Mouse (Mus musculus) liver, adult 2 months (tissue): ENCODE data around the gene Mfsd10. TPM values are rescaled to one million over a fixed set of nuclear protein-coding genes. Genes with fewer than 3 reads are reported as not detected.
"Not testable (repeated sequence)": the region's sequence is repeated elsewhere in the genome, so short reads cannot be mapped to it uniquely, and the experiment has no call there.

ENCODE experiments used
- DNase-seq: peaks from one replicate; pipeline ENCODE4 v3.0.0-alpha.2; 2011; ENCODE audit warnings: low read depth, low spot score; ENCODE audit errors: extremely low read depth
- H3K27ac ChIP-seq: fragments of 200-500 bp; replicated peaks from 2 replicates; pipeline ENCODE4 v1.5.1; 2012; ENCODE audit warnings: low read depth, mild to moderate bottlenecking, control low read depth, inconsistent platforms, low read length; ENCODE audit not compliant: insufficient read depth
- H3K27me3 ChIP-seq: fragments of 200-500 bp; 2 replicates; pipeline ENCODE4 v1.6.1; 2012; ENCODE audit warnings: mild to moderate bottlenecking, moderate library complexity, low read length, inconsistent platforms; ENCODE audit not compliant: control insufficient read depth, insufficient read depth
- H3K36me3 ChIP-seq: fragments of 200-500 bp; 2 replicates; pipeline ENCODE4 v1.6.1; 2012; ENCODE audit warnings: low read length, inconsistent platforms; ENCODE audit not compliant: control insufficient read depth, insufficient read depth
- H3K4me1 ChIP-seq: fragments of 200-500 bp; 2 replicates; pipeline ENCODE4 v1.6.1; 2011; ENCODE audit warnings: low read length; ENCODE audit not compliant: control insufficient read depth, insufficient read depth
- H3K4me3 ChIP-seq: fragments of 200-500 bp; 2 replicates; pipeline ENCODE4 v1.5.1; 2011; ENCODE audit warnings: low read depth, mild to moderate bottlenecking, control low read depth, low read length, moderate library complexity; ENCODE audit not compliant: insufficient read depth
- H3K79me2 ChIP-seq: fragments of 200-500 bp; 2 replicates; pipeline ENCODE4 v1.6.1; 2012; ENCODE audit warnings: inconsistent platforms, mild to moderate bottlenecking, low read length, moderate library complexity; ENCODE audit not compliant: control insufficient read depth, insufficient read depth
- H3K9ac ChIP-seq: fragments of 200-500 bp; 2 replicates; pipeline ENCODE4 v1.6.1; 2012; ENCODE audit warnings: low read depth, mild to moderate bottlenecking, control low read depth, inconsistent platforms, low read length
- CTCF ChIP-seq: fragments of 200-500 bp; IDR thresholded peaks from 2 replicates; pipeline ENCODE4 v1.5.1; 2011; ENCODE audit warnings: low read depth, low read length, control low read depth
- POLR2A ChIP-seq: fragments of 200-500 bp; IDR thresholded peaks from 2 replicates; pipeline ENCODE4 v1.6.1; 2011; ENCODE audit warnings: low read length, control low read depth; ENCODE audit not compliant: insufficient read depth; ENCODE audit errors: extremely low read depth
- WGBS: fragments of 180-500 bp; shearing (Covaris S2); methylation state at CpG from one replicate; pipeline ENCODE4 v1.1.7; 2018; 5-methylcytosine and 5-hydroxymethylcytosine counted together
- polyA plus RNA-seq: library from polyadenylated mRNA; depleted of rRNA; stranded (reverse); fragments of >200 nt; gene quantifications from 2 replicates; pipeline ENCODE4 v1.2.3, GENCODE M21; 2012
- total RNA-seq: library from RNA; depleted of rRNA; stranded (reverse); fragments of >200 nt; gene quantifications from 2 replicates; pipeline ENCODE4 v1.2.3, GENCODE M21; 2014

Mfsd10 gene
- total and polyA plus RNA-seq, 2 experiments, result 3.9 to 26.6 TPM

DNA sequence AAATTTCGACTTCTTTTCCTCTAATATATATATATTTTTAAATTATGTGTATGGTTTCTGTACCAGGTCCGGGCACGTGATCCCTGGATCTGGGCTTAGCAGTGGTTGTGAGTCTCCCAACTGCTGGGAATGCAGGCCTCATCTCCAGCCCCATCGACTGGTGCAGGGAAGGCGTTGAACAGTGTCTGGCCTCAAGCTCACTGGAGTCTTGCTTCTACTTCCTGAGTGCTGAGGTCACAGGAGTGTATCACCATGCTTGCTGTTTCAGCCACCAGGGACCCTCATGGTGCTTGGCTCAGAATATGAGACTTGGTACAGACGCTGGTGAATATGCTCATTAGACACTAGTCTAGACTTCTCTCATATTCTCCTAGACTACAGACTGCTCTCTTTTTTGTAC lies 44.3 kb downstream of the Mfsd10 start:
- peaks cover 7% of the 10 kb centered on the region; the same call in 1 of the 2 replicates for H3K79me2 ChIP-seq
- H3K4me1 ChIP-seq, result no peaks in the 10 kb centered on the region; the same call in none of the 2 replicates
- no peak for DNase-seq
- H3K4me3 ChIP-seq, result no peak overlapping the region
- 92% methylated on average over 6 of the region's 6 CpGs for WGBS
- TF ChIP-seq CTCF, result no peak
- TF ChIP-seq POLR2A, result no peak
- no peak overlapping the region for H3K27ac ChIP-seq
- no peak overlapping the region for H3K9ac ChIP-seq
- no peaks in the 10 kb centered on the region for H3K27me3 ChIP-seq
- H3K36me3 ChIP-seq, result no peaks in the 10 kb centered on the region

DNA sequence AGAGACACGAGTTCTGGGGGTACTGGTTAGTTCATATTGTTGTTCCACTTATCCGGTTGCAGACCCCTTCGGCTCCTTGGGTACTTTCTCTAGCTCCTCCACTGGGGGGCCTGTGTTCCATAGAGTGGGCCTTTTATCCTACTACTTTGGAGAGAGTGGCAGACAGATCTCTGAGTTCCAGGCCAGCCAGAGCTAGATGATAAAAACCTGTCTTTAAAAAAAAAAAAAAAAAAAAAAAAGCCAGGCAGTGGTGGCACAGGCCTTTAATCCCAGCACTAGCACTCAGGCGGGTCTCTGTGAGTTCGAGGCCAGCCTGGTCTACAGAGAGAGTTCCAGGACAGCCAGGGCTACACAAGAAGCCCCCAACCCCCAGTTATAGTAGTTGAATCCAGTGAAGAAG lies 44.8 kb downstream of the Mfsd10 start:
- not testable (repeated sequence) for H3K79me2 ChIP-seq, H3K36me3 ChIP-seq, H3K4me3 ChIP-seq, H3K27me3 ChIP-seq, H3K27ac ChIP-seq, H3K9ac ChIP-seq, H3K4me1 ChIP-seq, DNase-seq
- 95% methylated on average over 5 of the region's 5 CpGs for WGBS

DNA sequence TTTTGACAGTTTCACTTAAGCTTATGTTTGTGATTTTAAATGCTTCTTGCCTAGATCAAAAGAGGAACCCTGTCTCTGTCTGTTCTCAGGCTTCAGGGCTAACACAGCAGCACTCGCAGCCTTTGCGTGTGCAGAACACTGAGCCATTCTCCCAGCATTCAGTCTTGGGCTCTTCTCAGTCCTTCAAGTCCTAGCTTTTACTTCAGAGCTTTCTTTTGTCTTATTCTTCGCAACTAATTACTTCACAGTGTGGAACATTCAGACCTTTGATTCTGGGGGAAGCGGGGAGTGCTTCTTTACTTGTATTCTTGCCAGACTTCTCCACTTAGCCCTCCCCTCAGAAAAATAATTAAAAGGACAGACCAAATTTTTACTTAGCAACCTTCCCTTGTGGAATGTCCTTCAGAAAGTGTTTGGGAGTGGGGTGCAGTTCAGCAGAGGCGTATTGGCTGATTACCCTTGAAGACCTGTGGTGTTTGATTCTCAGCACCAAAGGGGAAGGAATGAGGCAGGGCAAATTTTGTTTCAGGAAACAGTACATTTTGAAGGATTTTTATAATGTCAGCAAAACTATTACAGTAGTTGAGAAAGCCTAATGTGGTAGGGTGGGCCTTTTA lies 45.5 kb downstream of the Mfsd10 start:
- Histone ChIP-seq H3K36me3 (no peaks in the 10 kb centered on the region), H3K9ac (no peak overlapping the region), H3K79me2 (peaks cover 7% of the 10 kb centered on the region; the same call in 1 of the 2 replicates), H3K27ac (no peak overlapping the region), H3K4me3 (no peak overlapping the region), H3K27me3 (no peaks in the 10 kb centered on the region), H3K4me1 (no peaks in the 10 kb centered on the region; the same call in none of the 2 replicates)
- 83% methylated on average over 5 of the region's 5 CpGs for WGBS
- TF ChIP-seq CTCF (no peak), POLR2A (no peak)
- DNase-seq, result no peak

DNA sequence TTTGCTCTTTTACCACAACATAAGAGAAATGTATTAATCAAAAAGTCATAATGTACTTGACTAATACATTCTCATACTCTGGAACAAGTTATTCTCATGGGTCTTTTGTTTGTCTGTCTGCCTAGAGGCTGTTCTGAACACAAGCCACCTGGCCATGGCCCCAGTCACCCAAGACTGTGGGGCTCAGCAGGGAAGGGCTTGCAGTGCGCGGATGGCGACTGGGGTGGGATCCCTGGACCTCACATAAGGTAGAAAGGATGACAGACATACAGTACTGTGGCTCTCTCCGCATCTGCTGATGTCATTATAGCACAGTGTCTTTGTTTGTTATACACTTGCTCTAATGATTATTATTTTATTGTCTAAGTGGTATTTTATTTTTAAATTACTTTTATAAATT lies 46.3 kb downstream of the Mfsd10 start:
- Histone ChIP-seq H3K4me3 (no peak overlapping the region), H3K27ac (no peak overlapping the region), H3K4me1 (no peaks in the 10 kb centered on the region; the same call in none of the 2 replicates), H3K9ac (no peak overlapping the region), H3K27me3 (no peaks in the 10 kb centered on the region), H3K36me3 (no peaks in the 10 kb centered on the region), H3K79me2 (peaks cover 7% of the 10 kb centered on the region; the same call in 1 of the 2 replicates)
- WGBS, result 93% methylated on average over 4 of the region's 4 CpGs
- TF ChIP-seq POLR2A (no peak), CTCF (no peak)
- no peak for DNase-seq

DNA sequence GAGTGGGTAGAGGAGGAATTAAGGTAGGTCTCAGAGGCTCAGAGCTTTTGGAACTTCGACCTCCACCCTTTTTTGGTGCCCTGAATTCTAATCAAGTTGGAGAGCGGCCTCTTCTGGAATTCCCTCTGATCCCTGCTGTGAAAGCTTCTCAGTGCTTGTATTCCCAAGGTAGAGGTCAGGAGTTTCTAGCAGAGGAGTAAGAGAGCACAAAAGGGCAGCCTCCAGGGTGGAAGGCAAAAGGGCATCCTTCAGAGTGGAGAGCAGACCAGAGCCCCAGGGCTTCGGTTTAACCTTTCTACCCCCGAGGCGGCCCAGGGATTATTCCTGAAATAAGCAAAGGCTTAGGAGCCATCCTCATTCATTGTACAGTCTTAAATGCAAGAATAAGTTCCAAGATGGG lies 47.0 kb downstream of the Mfsd10 start:
- Histone ChIP-seq H3K79me2 (peaks cover 11% of the 10 kb centered on the region; the same call in 1 of the 2 replicates), H3K4me1 (no peaks in the 10 kb centered on the region; the same call in none of the 2 replicates), H3K4me3 (no peak overlapping the region), H3K36me3 (no peaks in the 10 kb centered on the region), H3K9ac (no peak overlapping the region), H3K27ac (no peak overlapping the region), H3K27me3 (no peaks in the 10 kb centered on the region)
- no peak for DNase-seq
- 67% methylated on average over 5 of the region's 5 CpGs for WGBS
- TF ChIP-seq CTCF (no peak), POLR2A (no peak)

DNA sequence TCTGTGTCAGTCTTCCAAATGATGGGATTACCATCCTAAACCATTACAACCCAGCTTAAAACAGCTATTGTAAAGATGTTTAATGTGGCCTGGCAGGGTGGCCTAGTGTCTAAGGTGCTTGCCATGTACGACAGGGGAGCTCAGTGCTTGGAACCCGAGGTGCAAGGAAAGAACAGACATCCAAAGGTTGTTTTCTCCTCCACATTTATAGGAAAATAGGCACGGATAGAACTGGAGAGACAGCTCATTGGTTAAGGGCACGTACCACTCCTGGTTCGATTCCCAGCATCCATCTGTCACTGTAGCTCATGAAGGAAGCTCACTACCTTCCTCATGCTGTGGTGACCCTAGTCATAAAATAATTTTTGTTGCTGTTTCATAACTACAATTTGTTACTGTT lies 49.1 kb downstream of the Mfsd10 start:
- WGBS, result 91% methylated on average over 5 of the region's 5 CpGs
- DNase-seq, result no peak
- H3K27ac ChIP-seq, result no peak overlapping the region
- H3K9ac ChIP-seq, result no peak overlapping the region
- H3K79me2 ChIP-seq, result peaks cover 25% of the 10 kb centered on the region
- peaks cover 2% of the 10 kb centered on the region; the same call in 1 of the 2 replicates for H3K36me3 ChIP-seq
- no peaks in the 10 kb centered on the region for H3K27me3 ChIP-seq
- TF ChIP-seq CTCF (no peak), POLR2A (no peak)
- H3K4me3 ChIP-seq, result no peak overlapping the region
- no peaks in the 10 kb centered on the region; the same call in none of the 2 replicates for H3K4me1 ChIP-seq
